Mouse (Mus musculus) liver, adult 2 months (tissue): ENCODE data around the gene Nampt.

Experiments
- CTCF ChIP-seq: fragments of 200-500 bp; IDR thresholded peaks from 2 replicates; pipeline ENCODE4 v1.5.1; 2011; ENCODE audit warnings: low read depth, low read length, control low read depth
- POLR2A ChIP-seq: fragments of 200-500 bp; IDR thresholded peaks from 2 replicates; pipeline ENCODE4 v1.6.1; 2011; ENCODE audit warnings: low read length, control low read depth; ENCODE audit not compliant: insufficient read depth; ENCODE audit errors: extremely low read depth

- TF ChIP-seq CTCF (no peak), POLR2A (no peak)
Measured at GRCm38 (mm10) chr12:32885041-32885440, 65.7 kb downstream of the Nampt start.
